Mouse (Mus musculus) C2C12 (cell line): ENCODE measurements at regions not wholly inside any gene's neighbourhood (a gene's known extent, or its start where the extent isn't known, plus 50 kb on each side); places are given as distances from the start of the nearest gene placed in this dataset.

Experiments
- CTCF ChIP-seq: IDR thresholded peaks from one replicate; pipeline ENCODE4 v1.5.1; 2011; ENCODE audit not compliant: control insufficient read depth, insufficient read depth, insufficient read length
- FOSL1 ChIP-seq: IDR thresholded peaks from one replicate; pipeline ENCODE4 v1.8.0; 2011; ENCODE audit warnings: mild to moderate bottlenecking, low read length; ENCODE audit not compliant: poor library complexity, insufficient read depth, severe bottlenecking

DNA sequence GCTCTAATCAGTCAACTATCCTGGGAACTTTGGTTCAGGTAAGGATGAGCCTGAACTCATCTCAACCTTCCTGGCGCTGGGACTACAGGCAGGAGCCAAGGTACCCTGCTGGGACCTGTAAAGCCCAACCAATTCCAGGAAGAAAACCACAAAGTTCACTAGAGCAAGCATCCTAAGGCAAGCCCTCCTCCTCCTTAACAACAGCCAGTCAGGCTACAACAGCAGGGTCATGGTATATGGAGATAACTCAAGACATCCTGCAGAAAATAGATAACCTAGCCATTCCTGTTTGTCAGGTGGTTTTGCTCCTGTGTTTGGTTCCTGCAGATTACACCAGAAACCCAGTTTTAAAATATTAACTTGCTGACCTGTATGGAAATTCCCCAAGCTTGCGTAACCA is 128.4 kb downstream of the Matn1 start:
- TF ChIP-seq CTCF, result no peak
- no peak for TF ChIP-seq FOSL1
